Comparison of ENCODE assay signal across 9 mouse cellular contexts in genomic region chrX:142305010-142305868, GRCm38 (mm10). TPM values are rescaled to one million over a fixed set of nuclear protein-coding genes. Genes with fewer than 3 reads are reported as not detected.
DNase-seq lines count a peak whose midpoint lies in the region; ATAC-seq lines count a peak whose summit lies in the region.
"Had no signal": no experiment of that assay in that cellular context is flagged by ENCODE, and none has a peak within 500 bp of the region (broad histone marks: within the 10 kb centered on the region; RNA-seq: fewer than 3 reads in every experiment).

No protein-coding gene starts in this region.

- no peak overlapping the region for H3K27ac ChIP-seq in heart, embryonic 13.5 days (replicated peaks)
- H3K27ac ChIP-seq in forebrain, embryonic 14.5 days (ENCODE audit: low read depth, low read length), result peak overlapping the region; percentile 76
- no peak overlapping the region for H3K27ac ChIP-seq in limb, embryonic 11.5 days (replicated peaks; ENCODE audit: low read depth, low read length)

- ATAC-seq in heart, embryonic 13.5 days (ENCODE audit: extremely low read depth, insufficient number of reproducible peaks, low FRiP score, low TSS enrichment), result no peak
- ATAC-seq in forebrain, embryonic 14.5 days, result peak; percentile 86
- no peak for ATAC-seq in limb, embryonic 11.5 days (ENCODE audit: insufficient number of reproducible peaks, low FRiP score, low TSS enrichment, low read depth)

- H3K9ac ChIP-seq in heart, embryonic 13.5 days, result peak overlapping the region; percentile 64
- peak overlapping the region; percentile 37 for H3K9ac ChIP-seq in forebrain, embryonic 14.5 days (ENCODE audit: low read length)
- H3K9ac ChIP-seq in limb, embryonic 11.5 days (ENCODE audit: low read length), result peak overlapping the region; percentile 12; the same call in 1 of the 2 replicates

- H3K4me3 ChIP-seq in heart, embryonic 13.5 days, result peak overlapping the region; percentile 42
- peak overlapping the region; percentile 13 for H3K4me3 ChIP-seq in forebrain, embryonic 14.5 days (ENCODE audit: low read depth, low read length)
- peak overlapping the region; percentile 16; the same call in 1 of the 2 replicates for H3K4me3 ChIP-seq in limb, embryonic 11.5 days (ENCODE audit: low read depth, low read length)
- H3K4me3 ChIP-seq: myocyte had no signal

- WGBS in heart, embryonic 13.5 days, result 25% methylated on average over 35 of the region's 35 CpGs
- WGBS in forebrain, embryonic 14.5 days, result 39% methylated on average over 34 of the region's 35 CpGs
- 26% methylated on average over 35 of the region's 35 CpGs for WGBS in limb, embryonic 11.5 days

- DNase-seq in heart, postnatal 36 days, result no peak
- peak; percentile 11 for DNase-seq in brain, adult 2 months (ENCODE audit: low read depth, low spot score)
- peak; percentile 79 for DNase-seq in forebrain, embryonic 14.5 days (ENCODE audit: low spot score)
- DNase-seq in limb, embryonic 11.5 days (ENCODE audit: low spot score), result peak; percentile 28
- DNase-seq in retina, postnatal 1 day, result peak; percentile 77
- no peak for DNase-seq in c-Kit-positive CD71-positive TER-119-positive erythroid progenitor cells, embryonic 14.5 days (ENCODE audit: low spot score)
- DNase-seq in lung, postnatal 14 days, result no peak

- peaks cover 49% of the 10 kb centered on the region for H3K27me3 ChIP-seq in heart, embryonic 13.5 days (replicated peaks)
- no peaks in the 10 kb centered on the region for H3K27me3 ChIP-seq in forebrain, embryonic 14.5 days (replicated peaks; ENCODE audit: control insufficient read depth, insufficient read depth, low read length)
- peaks cover 23% of the 10 kb centered on the region for H3K27me3 ChIP-seq in limb, embryonic 11.5 days (ENCODE audit: control insufficient read depth, insufficient read depth, low read length)

- intact Hi-C loops in heart, postnatal 36 days (cut with DNase I), result no loop called here

- peaks cover 3% of the 10 kb centered on the region; the same call in 1 of the 2 replicates for H3K4me1 ChIP-seq in heart, embryonic 13.5 days
- H3K4me1 ChIP-seq in forebrain, embryonic 14.5 days (ENCODE audit: control insufficient read depth, insufficient read depth, low read length), result no peaks in the 10 kb centered on the region
- H3K4me1 ChIP-seq in limb, embryonic 11.5 days (ENCODE audit: control insufficient read depth, insufficient read depth, low read length), result no peaks in the 10 kb centered on the region

- H3K36me3 ChIP-seq in heart, embryonic 13.5 days, result no peaks in the 10 kb centered on the region
- no peaks in the 10 kb centered on the region for H3K36me3 ChIP-seq in forebrain, embryonic 14.5 days (ENCODE audit: control insufficient read depth, insufficient read depth, low read length)
- no peaks in the 10 kb centered on the region for H3K36me3 ChIP-seq in limb, embryonic 11.5 days (ENCODE audit: control insufficient read depth, insufficient read depth, low read length)

- H3K9me3 ChIP-seq in heart, embryonic 13.5 days, result no peaks in the 10 kb centered on the region
- H3K9me3 ChIP-seq in forebrain, embryonic 14.5 days (replicated peaks; ENCODE audit: control insufficient read depth, low read length), result no peaks in the 10 kb centered on the region
- no peaks in the 10 kb centered on the region for H3K9me3 ChIP-seq in limb, embryonic 11.5 days (ENCODE audit: control insufficient read depth, low read length)

- peak overlapping the region; percentile 71 for H3K4me2 ChIP-seq in heart, embryonic 13.5 days
- H3K4me2 ChIP-seq in forebrain, embryonic 14.5 days (ENCODE audit: low read length), result peak overlapping the region; percentile 48
- peak overlapping the region; percentile 54 for H3K4me2 ChIP-seq in limb, embryonic 11.5 days (ENCODE audit: low read depth, severe bottlenecking)

RNA-seq across cellular contexts. Expression of gene Kcne1l, which starts 0.9 kb away (rescaled TPM):
- 21.2 and 23.0 TPM in 2 replicates for polyA plus RNA-seq in heart, embryonic 13.5 days (2015; fragmentation: Nextera tagmentation; extraction: Ambion mirVana)
- total RNA-seq in heart, postnatal 36 days (2021), result under 1 TPM; 0.22 to 0.25 TPM
- polyA plus RNA-seq in forebrain, embryonic 14.5 days (2014; fragmentation: Nextera tagmentation; extraction: Ambion mirVana), result 31.4 and 33.5 TPM in 2 replicates
- 19.8 and 22.0 TPM in 2 replicates for polyA plus RNA-seq in limb, embryonic 11.5 days (2014; fragmentation: Nextera tagmentation; extraction: Ambion mirVana)

Comparison
In these comparisons a context has a peak if more than half of its experiments do, and no peak if none do; other contexts are left out.
1. H3K9ac ChIP-seq: peak in every context shown above with its lines; median percentile 64 in heart, embryonic 13.5 days; 37 in forebrain, embryonic 14.5 days; 12 in limb, embryonic 11.5 days.
2. DNase-seq: peak in brain, adult 2 months (single experiment), forebrain, embryonic 14.5 days (single experiment), limb, embryonic 11.5 days (single experiment) and retina, postnatal 1 day (single experiment); none in heart, postnatal 36 days (0 of 2), c-Kit-positive CD71-positive TER-119-positive erythroid progenitor cells, embryonic 14.5 days (single experiment) and lung, postnatal 14 days (single experiment).
3. Peak in every context shown above with its lines, with median percentiles within 50 percentile points of each other: H3K4me2 ChIP-seq and H3K4me3 ChIP-seq.